Mouse (Mus musculus) E14TG2a.4 (cell line): ENCODE data around the gene Gm28051.

Source experiments
- CTCF ChIP-seq: conservative IDR thresholded peaks from 2 replicates; pipeline ENCODE4 v1.5.1; 2014; ENCODE audit warnings: low read length
- POU5F1 ChIP-seq: IDR thresholded peaks from 2 replicates; pipeline ENCODE4 v1.6.1; 2014; ENCODE audit warnings: low read length, borderline replicate concordance

DNA sequence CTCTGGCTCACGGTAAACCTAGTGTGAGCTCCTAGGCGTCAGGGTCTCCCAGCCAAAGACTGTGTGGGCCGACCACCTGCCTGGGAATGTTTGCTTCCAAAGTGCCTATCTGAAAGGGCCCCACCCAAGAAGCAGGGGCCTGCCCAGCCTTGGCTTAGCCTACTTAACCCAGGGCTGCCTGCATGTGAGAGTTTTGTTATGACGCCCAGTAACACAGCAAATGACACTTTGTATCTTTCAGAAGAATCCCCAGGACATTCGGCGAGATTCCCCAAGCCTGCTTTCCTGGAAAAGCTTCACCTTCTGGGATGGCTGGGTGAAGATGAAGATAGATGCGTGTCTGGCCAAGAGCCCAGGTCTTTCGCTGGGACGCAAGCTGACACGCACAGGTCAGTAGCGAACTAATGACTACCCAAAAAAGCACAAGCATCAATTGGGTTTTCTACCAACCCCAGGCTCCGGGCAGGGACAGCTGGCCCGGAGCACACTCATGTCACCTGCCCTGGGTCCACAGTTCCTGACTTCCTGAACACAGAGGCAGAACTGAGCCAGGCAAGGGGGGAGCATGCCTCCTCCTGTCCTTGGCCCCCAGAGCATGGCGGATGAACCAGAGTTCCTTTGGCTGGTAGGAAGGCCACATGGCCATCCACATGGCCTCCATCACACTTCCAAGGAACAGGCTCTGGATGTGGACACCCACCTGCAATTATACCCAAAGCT is 60.8 kb downstream of the Gm28051 start:
- TF ChIP-seq CTCF: no peak
- no peak for TF ChIP-seq POU5F1
